Comparison of ENCODE assay signal across 9 mouse cellular contexts in genomic region chr4:45406397-45406796, GRCm38 (mm10). TPM values are rescaled to one million over a fixed set of nuclear protein-coding genes. Genes with fewer than 3 reads are reported as not detected.
A peak's percentile ranks its signal among the peaks of the same experiment; 100 is the strongest.
DNase-seq lines count a peak whose midpoint lies in the region; ATAC-seq and TF ChIP-seq lines count a peak whose summit lies in the region.
"Had no signal": no experiment of that assay in that cellular context is flagged by ENCODE, and none has a peak within 500 bp of the region (broad histone marks: within the 10 kb centered on the region; RNA-seq: fewer than 3 reads in every experiment).

No protein-coding gene starts in this region.

- ATAC-seq in erythroblast, adult 5-6 weeks (replicated peaks; ENCODE audit: low FRiP score, poor library complexity, severe bottlenecking), result no peak
- ATAC-seq in G1E (ENCODE audit: extremely low read depth, insufficient number of reproducible peaks, low FRiP score, poor library complexity, severe bottlenecking), result no peak
- no peak for ATAC-seq in hindbrain, embryonic 13.5 days (ENCODE audit: low FRiP score)

- peaks cover 51% of the 10 kb centered on the region for H3K36me3 ChIP-seq in erythroblast, embryonic 14.5 days (ENCODE audit: control insufficient read depth)
- peaks cover 41% of the 10 kb centered on the region for H3K36me3 ChIP-seq in G1E (replicated peaks)
- peaks cover 28% of the 10 kb centered on the region for H3K36me3 ChIP-seq in hindbrain, embryonic 13.5 days
- no peaks in the 10 kb centered on the region for H3K36me3 ChIP-seq in thymus, adult 2 months (ENCODE audit: control insufficient read depth, insufficient read depth, low read length)

- peak overlapping the region; percentile 99 for H3K4me3 ChIP-seq in erythroblast, embryonic 14.5 days (replicated peaks)
- H3K4me3 ChIP-seq in G1E (ENCODE audit: low read depth, low read length), result peak overlapping the region; percentile 59; the same call in 1 of the 2 replicates
- peak overlapping the region; percentile 94 for H3K4me3 ChIP-seq in hindbrain, embryonic 13.5 days
- H3K4me3 ChIP-seq in thymus, adult 2 months (ENCODE audit: control insufficient read depth, insufficient read depth, low read length), result no peak overlapping the region

- 56% methylated on average over 7 of the region's 7 CpGs for WGBS in hindbrain, embryonic 13.5 days
- 97% methylated on average over 7 of the region's 7 CpGs for WGBS in thymus, adult 2 months

- H3K4me2 ChIP-seq in hindbrain, embryonic 13.5 days, result peak overlapping the region; percentile 80

- H3K27me3 ChIP-seq in erythroblast, embryonic 14.5 days (ENCODE audit: control insufficient read depth), result peaks cover 8% of the 10 kb centered on the region
- H3K27me3 ChIP-seq in G1E (ENCODE audit: insufficient read depth, low read length), result peaks cover 4% of the 10 kb centered on the region
- peaks cover 3% of the 10 kb centered on the region; the same call in 1 of the 2 replicates for H3K27me3 ChIP-seq in hindbrain, embryonic 13.5 days
- no peaks in the 10 kb centered on the region for H3K27me3 ChIP-seq in thymus, adult 2 months (ENCODE audit: control insufficient read depth, insufficient read depth, low read length)

- peaks cover 74% of the 10 kb centered on the region for H3K4me1 ChIP-seq in erythroblast, embryonic 14.5 days (ENCODE audit: control insufficient read depth)
- H3K4me1 ChIP-seq in G1E (ENCODE audit: insufficient read depth, low read depth, low read length), result peaks cover 62% of the 10 kb centered on the region
- H3K4me1 ChIP-seq in hindbrain, embryonic 13.5 days (replicated peaks), result peaks cover 41% of the 10 kb centered on the region
- peaks cover 12% of the 10 kb centered on the region for H3K4me1 ChIP-seq in thymus, adult 2 months (replicated peaks; ENCODE audit: control insufficient read depth, insufficient read depth, low read length)

- H3K27ac ChIP-seq in hindbrain, embryonic 13.5 days, result peak overlapping the region; percentile 35; the same call in 1 of the 2 replicates
- H3K27ac ChIP-seq in thymus, adult 2 months (ENCODE audit: control insufficient read depth, insufficient read depth, low read length), result no peak overlapping the region

- H3K9ac ChIP-seq in hindbrain, embryonic 13.5 days, result peak overlapping the region; percentile 97

- TF ChIP-seq CTCF in G1E (IDR thresholded peaks at IDR 0.05; ENCODE audit: low read depth, low read length), result no peak
- no peak for TF ChIP-seq CTCF in thymus, adult 2 months (IDR thresholded peaks at IDR 0.05; ENCODE audit: borderline replicate concordance, control insufficient read depth, extremely low read depth, insufficient read depth, low read length, poor library complexity)

- H3K9me3 ChIP-seq in erythroblast, embryonic 14.5 days (ENCODE audit: control insufficient read depth, low read length), result no peaks in the 10 kb centered on the region
- H3K9me3 ChIP-seq in G1E (replicated peaks), result no peaks in the 10 kb centered on the region
- H3K9me3 ChIP-seq in hindbrain, embryonic 13.5 days, result no peaks in the 10 kb centered on the region

- no peak for DNase-seq in G1E (ENCODE audit: low spot score)
- peak; percentile 30 for DNase-seq in lung, postnatal 36 days
- DNase-seq in urinary bladder, postnatal 36 days (ENCODE audit: low spot score in 2 of 2), result no peak
- no peak for DNase-seq in right cerebral cortex, postnatal 25 days
- no peak for DNase-seq in thymus, adult 2 months
- DNase-seq: right cerebral cortex, postnatal 14 days had no signal

- TF ChIP-seq POLR2A in thymus, adult 2 months (IDR thresholded peaks at IDR 0.05; ENCODE audit: control insufficient read depth, extremely low read depth, insufficient read depth, low read length, poor library complexity), result no peak

RNA-seq across cellular contexts. Expression of gene Slc25a51, which starts 2.2 kb away (rescaled TPM):
- 16.8 and 17.7 TPM in 2 replicates for polyA plus RNA-seq in erythroblast, embryonic 14.5 days (2012)
- 875 and 932 TPM in 2 replicates for total RNA-seq in erythroblast, adult 5-6 weeks (2015; ENCODE audit: low replicate concordance)
- 975 and 1,016 TPM in 2 replicates for total RNA-seq in erythroblast, adult 5-6 weeks (2017; ENCODE audit: low replicate concordance)
- total RNA-seq in G1E (2014; fragmentation: Nextera tagmentation) (72.4 and 84.0 TPM in 2 replicates), G1E (2017) (42.0 and 46.4 TPM in 2 replicates)
- 20.2 and 33.5 TPM in 2 replicates for polyA plus RNA-seq in G1E (2012)
- 71.2 and 74.8 TPM in 2 replicates for polyA plus RNA-seq in hindbrain, embryonic 13.5 days (2015; fragmentation: Nextera tagmentation; extraction: Ambion mirVana)
- polyA plus RNA-seq in thymus, adult 2 months (2012; rRNA removed), result 88.7 and 106 TPM in 2 replicates
